Mouse (Mus musculus) lung, adult 18-20 months (tissue): ENCODE results near the gene Prkx.

Experiments used
- DNase-seq, 2 experiments: peaks; one replicate each; pipeline ENCODE4 v3.0.0; 2022; ENCODE audit warnings: mixed read lengths in 2 of 2

The Prkx gene

GRCm38 (mm10) chrX:77796238-77796835 lies at the start of gene Prkx:
TSS of gene Prkx (minus strand) at chrX:77796278.
- DNase-seq: peak; percentile 62 to 64

GRCm38 (mm10) chrX:77812031-77812430 lies 16.0 kb upstream of the Prkx start:
- no peak for DNase-seq

- peak; percentile 37 to 75 for DNase-seq
Observed at GRCm38 (mm10) chrX:77810608-77811206, 14.6 kb upstream of the Prkx start.

- peak; percentile 33 to 49 for DNase-seq
Observed at GRCm38 (mm10) chrX:77808602-77809001, 12.5 kb upstream of the Prkx start.

GRCm38 (mm10) chrX:77802293-77802692 lies 6.2 kb upstream of the Prkx start:
- DNase-seq: no peak

- DNase-seq: no peak
Observed at GRCm38 (mm10) chrX:77801543-77801942, 5.5 kb upstream of the Prkx start.

GRCm38 (mm10) chrX:77799554-77799953 lies 3.5 kb upstream of the Prkx start:
- peak in 1 of 2 experiments; percentile 11 for DNase-seq

GRCm38 (mm10) chrX:77797801-77798200 lies 1.7 kb upstream of the Prkx start:
- DNase-seq: no peak

GRCm38 (mm10) chrX:77796916-77797315 lies 838 bp upstream of the Prkx start:
- DNase-seq: no peak

- peak; percentile 92 to 94 for DNase-seq
Observed at GRCm38 (mm10) chrX:77795858-77796174, 262 bp downstream of the Prkx start.

GRCm38 (mm10) chrX:77794962-77795857 lies 868 bp downstream of the Prkx start:
- DNase-seq: peak; percentile 28 to 34

GRCm38 (mm10) chrX:77788675-77789074 lies 7.4 kb downstream of the Prkx start:
- no peak for DNase-seq

- no peak for DNase-seq
Observed at GRCm38 (mm10) chrX:77786354-77786753, 9.7 kb downstream of the Prkx start.

- DNase-seq: no peak
Observed at GRCm38 (mm10) chrX:77777822-77778221, 18.3 kb downstream of the Prkx start.

GRCm38 (mm10) chrX:77765153-77765552 lies 30.9 kb downstream of the Prkx start:
- no peak for DNase-seq

GRCm38 (mm10) chrX:77744260-77744659 lies 51.8 kb downstream of the Prkx start:
- no peak for DNase-seq

GRCm38 (mm10) chrX:77741383-77741782 lies 54.7 kb downstream of the Prkx start:
- peak; percentile 12 to 47 for DNase-seq

GRCm38 (mm10) chrX:77733930-77734536 lies 62.0 kb downstream of the Prkx start:
- DNase-seq: no peak

GRCm38 (mm10) chrX:77720298-77720697 lies 75.8 kb downstream of the Prkx start:
- peak; percentile 3 to 9 for DNase-seq
